Mouse (Mus musculus) frontal cortex, postnatal 10 days (tissue): ENCODE measurements around the gene Nin.

Experiments used
- DNase-seq, 2 experiments: peaks; one replicate each; pipeline ENCODE4 v3.0.0; 2022; ENCODE audit warnings: low spot score in 2 of 2, mixed read lengths in 1 of 2

The Nin gene

GRCm38 (mm10) chr12:70082935-70083532 lies 30.5 kb downstream of the Nin start:
- DNase-seq = no peak

- DNase-seq = no peak
These were observed 31.0 kb downstream of the Nin start for GRCm38 (mm10) chr12:70082485-70082884.

- DNase-seq = no peak
These were observed 35.0 kb downstream of the Nin start for GRCm38 (mm10) chr12:70078471-70079025.

- no peak for DNase-seq
These were observed 37.0 kb downstream of the Nin start for GRCm38 (mm10) chr12:70076493-70076892.

GRCm38 (mm10) chr12:70075001-70075400 lies 38.5 kb downstream of the Nin start:
- DNase-seq = no peak

GRCm38 (mm10) chr12:70070888-70071287 lies 42.6 kb downstream of the Nin start:
- DNase-seq = no peak

GRCm38 (mm10) chr12:70070306-70070705 lies 43.2 kb downstream of the Nin start:
- DNase-seq = no peak

GRCm38 (mm10) chr12:70068647-70069257 lies 44.8 kb downstream of the Nin start:
- DNase-seq = no peak

GRCm38 (mm10) chr12:70067849-70068248 lies 45.7 kb downstream of the Nin start:
- DNase-seq = no peak

- no peak for DNase-seq
These were observed 51.4 kb downstream of the Nin start for GRCm38 (mm10) chr12:70062114-70062513.

GRCm38 (mm10) chr12:70058956-70059851 lies 54.3 kb downstream of the Nin start:
- DNase-seq = no peak

- DNase-seq = no peak
These were observed 62.8 kb downstream of the Nin start for GRCm38 (mm10) chr12:70050699-70051098.

GRCm38 (mm10) chr12:70048741-70049140 lies 64.8 kb downstream of the Nin start:
- no peak for DNase-seq

- no peak for DNase-seq
These were observed 66.2 kb downstream of the Nin start for GRCm38 (mm10) chr12:70047281-70047680.

- no peak for DNase-seq
These were observed 69.2 kb downstream of the Nin start for GRCm38 (mm10) chr12:70044353-70044752.

- peak; percentile 50 to 72 for DNase-seq
These were observed 70.1 kb downstream of the Nin start for GRCm38 (mm10) chr12:70043421-70043820.

GRCm38 (mm10) chr12:70040981-70041380 lies 72.5 kb downstream of the Nin start:
- DNase-seq = no peak

GRCm38 (mm10) chr12:70036722-70037305 lies 76.7 kb downstream of the Nin start:
- DNase-seq = no peak

- no peak for DNase-seq
These were observed 87.3 kb downstream of the Nin start for GRCm38 (mm10) chr12:70026233-70026632.

GRCm38 (mm10) chr12:70025431-70025830 lies 88.1 kb downstream of the Nin start:
- DNase-seq = no peak

- no peak for DNase-seq
These were observed 89.9 kb downstream of the Nin start for GRCm38 (mm10) chr12:70023580-70023979.

GRCm38 (mm10) chr12:70018153-70018552 lies 95.4 kb downstream of the Nin start:
- DNase-seq = no peak
